ENCODE assay signal across 15 mouse cellular contexts in genomic region chr17:42788686-42789453, GRCm38 (mm10). TPM values are rescaled to one million over a fixed set of nuclear protein-coding genes. Genes with fewer than 3 reads are reported as not detected.
DNase-seq lines count a peak whose midpoint lies in the region; ATAC-seq and TF ChIP-seq lines count a peak whose summit lies in the region.
"Had no signal": no experiment of that assay in that cellular context is flagged by ENCODE, and none has a peak within 500 bp of the region (broad histone marks: within the 10 kb centered on the region; RNA-seq: fewer than 3 reads in every experiment).

No protein-coding gene starts in this region.

- H3K27me3 ChIP-seq in heart, adult 2 months (ENCODE audit: control insufficient read depth, insufficient read depth, low read length), result no peaks in the 10 kb centered on the region
- H3K27me3 ChIP-seq in heart, embryonic 12.5 days (replicated peaks), result no peaks in the 10 kb centered on the region
- H3K27me3 ChIP-seq in limb, embryonic 14.5 days (ENCODE audit: control insufficient read depth, insufficient read depth, low read length), result no peaks in the 10 kb centered on the region
- no peaks in the 10 kb centered on the region for H3K27me3 ChIP-seq in limb, embryonic 10.5 days (ENCODE audit: low read depth, poor library complexity, severe bottlenecking)
- H3K27me3 ChIP-seq: embryonic facial prominence, embryonic 12.5 days; liver, embryonic 13.5 days had no signal

- peaks cover 3% of the 10 kb centered on the region for H3K4me1 ChIP-seq in heart, adult 2 months (ENCODE audit: control insufficient read depth, insufficient read depth, low read length)
- H3K4me1 ChIP-seq in heart, embryonic 12.5 days (replicated peaks), result peaks cover 14% of the 10 kb centered on the region
- H3K4me1 ChIP-seq in limb, embryonic 14.5 days (ENCODE audit: control insufficient read depth, insufficient read depth, low read length), result no peaks in the 10 kb centered on the region
- H3K4me1 ChIP-seq in limb, embryonic 10.5 days, result no peaks in the 10 kb centered on the region
- H3K4me1 ChIP-seq: embryonic facial prominence, embryonic 12.5 days had no signal

- whole genome bisulfite sequencing in heart, adult 2 months, result 61% methylated on average over 5 of the region's 5 CpGs
- 74% methylated on average over 5 of the region's 5 CpGs for WGBS in heart, embryonic 12.5 days
- 87% methylated on average over 5 of the region's 5 CpGs for WGBS in limb, embryonic 14.5 days
- 94% methylated on average over 5 of the region's 5 CpGs for WGBS in limb, embryonic 10.5 days

- no peak overlapping the region for H3K4me2 ChIP-seq in heart, embryonic 12.5 days
- no peak overlapping the region for H3K4me2 ChIP-seq in limb, embryonic 14.5 days (replicated peaks; ENCODE audit: low read depth, low read length, severe bottlenecking)
- H3K4me2 ChIP-seq: embryonic facial prominence, embryonic 12.5 days; liver, embryonic 13.5 days had no signal

- 0 out of 2 replicates have a peak, but pooled peaks cover 2% of the 10 kb centered on the region for H3K9me3 ChIP-seq in heart, embryonic 12.5 days (replicated peaks)
- no peaks in the 10 kb centered on the region for H3K9me3 ChIP-seq in limb, embryonic 14.5 days (ENCODE audit: control insufficient read depth, low read length)
- H3K9me3 ChIP-seq in limb, embryonic 10.5 days (replicated peaks), result no peaks in the 10 kb centered on the region
- H3K9me3 ChIP-seq: embryonic facial prominence, embryonic 12.5 days; liver, embryonic 13.5 days had no signal

- H3K36me3 ChIP-seq in heart, adult 2 months (ENCODE audit: control insufficient read depth, insufficient read depth, low read length), result peaks cover 2% of the 10 kb centered on the region; the same call in 1 of the 2 replicates
- peaks cover 16% of the 10 kb centered on the region for H3K36me3 ChIP-seq in heart, embryonic 12.5 days
- H3K36me3 ChIP-seq in limb, embryonic 14.5 days (ENCODE audit: control insufficient read depth, insufficient read depth, low read length), result no peaks in the 10 kb centered on the region; the same call in 1 of the 2 replicates
- H3K36me3 ChIP-seq in limb, embryonic 10.5 days, result peaks cover 10% of the 10 kb centered on the region

- intact Hi-C loops in heart, adult 2 months (cut with DNase I), result no loop called here
- intact Hi-C loops in gastrocnemius, postnatal 14 days (cut with DNase I; ENCODE audit: low total_unique reads), result no loop called here

- H3K9ac ChIP-seq in heart, adult 2 months (ENCODE audit: low read depth, low read length), result no peak overlapping the region
- H3K9ac ChIP-seq in heart, embryonic 12.5 days, result no peak overlapping the region
- H3K9ac ChIP-seq in limb, embryonic 14.5 days (ENCODE audit: low read depth, low read length, severe bottlenecking), result no peak overlapping the region
- H3K9ac ChIP-seq: embryonic facial prominence, embryonic 12.5 days; liver, embryonic 13.5 days had no signal

- TF ChIP-seq EP300 in heart, adult 2 months (IDR thresholded peaks at IDR 0.05; ENCODE audit: insufficient read depth, low read depth, low read length), result no peak

- no peak overlapping the region for H3K4me3 ChIP-seq in heart, adult 2 months
- H3K4me3 ChIP-seq in heart, embryonic 12.5 days, result no peak overlapping the region
- H3K4me3 ChIP-seq in limb, embryonic 14.5 days (replicated peaks; ENCODE audit: low read length), result no peak overlapping the region
- no peak overlapping the region for H3K4me3 ChIP-seq in limb, embryonic 10.5 days
- H3K4me3 ChIP-seq: embryonic facial prominence, embryonic 12.5 days; liver, embryonic 13.5 days had no signal

- ATAC-seq in heart, embryonic 12.5 days (ENCODE audit: insufficient number of reproducible peaks, low FRiP score), result no peak
- ATAC-seq in limb, embryonic 14.5 days (ENCODE audit: low FRiP score, low read depth), result no peak
- ATAC-seq: inflammation-experienced regulatory T-cells, adult 6 months had no signal

- TF ChIP-seq POLR2A in heart, adult 2 months (IDR thresholded peaks at IDR 0.05; ENCODE audit: insufficient read depth, low read depth, low read length), result no peak
- TF ChIP-seq POLR2A in limb, embryonic 14.5 days (IDR thresholded peaks at IDR 0.05; ENCODE audit: borderline replicate concordance, extremely low read depth, insufficient read depth, insufficient read length), result no peak

- H3K79me2 ChIP-seq in heart, adult 2 months (replicated peaks; ENCODE audit: control insufficient read depth, insufficient read depth, low read length), result no peaks in the 10 kb centered on the region

- peak; percentile 20 to 26 for DNase-seq in heart, adult 2 months
- peak; percentile 22 for DNase-seq in limb, embryonic 14.5 days (ENCODE audit: low spot score)
- no peak for DNase-seq in limb, embryonic 10.5 days (ENCODE audit: low spot score)
- DNase-seq in gastrocnemius, postnatal 14 days, result peak; percentile 33
- DNase-seq in lung, postnatal 10 days, result peak; percentile 54
- no peak for DNase-seq in right cerebral cortex, postnatal 10 days (ENCODE audit: low spot score in 2 of 2)
- no peak for DNase-seq in thymus, postnatal 10 days (ENCODE audit: low spot score in 2 of 2)
- DNase-seq: adrenal gland, adult 8-10 months; cerebellum, adult 8-10 months; liver, embryonic 13.5 days; thymus, postnatal 36 days had no signal

- no peak overlapping the region for H3K27ac ChIP-seq in heart, adult 2 months
- no peak overlapping the region for H3K27ac ChIP-seq in heart, embryonic 12.5 days (ENCODE audit: poor library complexity, severe bottlenecking)
- H3K27ac ChIP-seq in limb, embryonic 14.5 days (replicated peaks; ENCODE audit: low read depth, low read length), result no peak overlapping the region
- no peak overlapping the region for H3K27ac ChIP-seq in limb, embryonic 10.5 days
- H3K27ac ChIP-seq: embryonic facial prominence, embryonic 12.5 days; liver, embryonic 13.5 days had no signal

- no peak for TF ChIP-seq CTCF in heart, adult 2 months (IDR thresholded peaks at IDR 0.05)

RNA-seq across cellular contexts. Expression of gene Adgrf2, which starts 46.9 kb away (rescaled TPM):
- under 1 TPM in 1 of 2 experiments, not detected in 1; 0.10 TPM for total RNA-seq in heart, adult 2 months (2021)
- 0.06 and 0.23 TPM in 2 replicates for polyA plus RNA-seq in heart, adult 2 months (2012; rRNA removed)
- polyA plus RNA-seq in heart, embryonic 12.5 days (2016; fragmentation: Nextera tagmentation; extraction: Ambion mirVana), result 0.11 and 0.18 TPM in 2 replicates
- 0.72 and 0.73 TPM in 2 replicates for polyA plus RNA-seq in limb, embryonic 14.5 days (2012; rRNA removed)
- polyA plus RNA-seq in limb, embryonic 14.5 days (2014; fragmentation: Nextera tagmentation; extraction: Ambion mirVana), result 1.1 and 2.0 TPM in 2 replicates
- not detected in 2 replicates for polyA plus RNA-seq in limb, embryonic 10.5 days (2016; fragmentation: Nextera tagmentation; extraction: Ambion mirVana)
- total RNA-seq in gastrocnemius, postnatal 14 days (2021), result under 1 TPM; 0.08 to 0.31 TPM
- total RNA-seq: monocyte, adult 5-6 weeks had no signal
- polyA plus RNA-seq: inflammation-experienced regulatory T-cells, adult 6 months; liver, embryonic 13.5 days had no signal

Comparison
In these comparisons a context has a peak if more than half of its experiments do, and no peak if none do; other contexts are left out.
1. DNase-seq: peak in heart, adult 2 months (2 of 2), limb, embryonic 14.5 days (single experiment), gastrocnemius, postnatal 14 days (single experiment) and lung, postnatal 10 days (single experiment); none in limb, embryonic 10.5 days (single experiment), right cerebral cortex, postnatal 10 days (0 of 2) and thymus, postnatal 10 days (0 of 2).